Mouse (Mus musculus): ENCODE results near the gene Hist1h2bp.
"Not testable (repeated sequence)": the region's sequence is repeated elsewhere in the genome, so short reads cannot be mapped to it uniquely, and the experiment has no call there.

Gene Hist1h2bp

GRCm38 (mm10) chr13:21783255-21783617, 4.0 kb upstream of the Hist1h2bp start, which contains the start of gene Hist1h3i:
Hist1h3i (minus strand) TSS chr13:21783370.
- intact Hi-C loops (cut with DNase I) = no loop called here

GRCm38 (mm10) chr13:21783734-21784161, 3.5 kb upstream of the Hist1h2bp start:
- intact Hi-C loops (cut with DNase I) = no loop called here

- intact Hi-C loops (cut with DNase I) = no loop called here
Observed at GRCm38 (mm10) chr13:21784311-21784710, 3.0 kb upstream of the Hist1h2bp start.

- intact Hi-C loops (cut with DNase I) = no loop called here
Observed at GRCm38 (mm10) chr13:21786189-21786898, 917 bp upstream of the Hist1h2bp start.

GRCm38 (mm10) chr13:21787760-21788593, 716 bp downstream of the Hist1h2bp start:
- intact Hi-C loops (cut with DNase I) = no loop called here

- intact Hi-C loops (cut with DNase I) = no loop called here
Observed at GRCm38 (mm10) chr13:21789925-21790324, 2.7 kb downstream of the Hist1h2bp start.

GRCm38 (mm10) chr13:21790601-21791283, 3.5 kb downstream of the Hist1h2bp start:
- intact Hi-C loops (cut with DNase I) = no loop called here

- intact Hi-C loops (cut with DNase I) = no loop called here
Observed at GRCm38 (mm10) chr13:21795584-21795983, 8.3 kb downstream of the Hist1h2bp start.

- intact Hi-C loops (cut with DNase I) = not testable (repeated sequence)
Observed at GRCm38 (mm10) chr13:21797163-21797562, 9.9 kb downstream of the Hist1h2bp start.

- intact Hi-C loops (cut with DNase I) = not testable (repeated sequence)
Observed at GRCm38 (mm10) chr13:21803058-21803457, 15.8 kb downstream of the Hist1h2bp start.

- intact Hi-C loops (cut with DNase I) = not testable (repeated sequence)
Observed at GRCm38 (mm10) chr13:21810073-21810472, 22.8 kb downstream of the Hist1h2bp start, which contains the start of the genes Hist1h2bq and Hist1h2ao. Hist1h2bq (minus strand) TSS chr13:21810197. Hist1h2ao (plus strand) TSS chr13:21810465.

GRCm38 (mm10) chr13:21811074-21811473, 23.8 kb downstream of the Hist1h2bp start:
- intact Hi-C loops (cut with DNase I) = not testable (repeated sequence)

- intact Hi-C loops (cut with DNase I) = not testable (repeated sequence)
Observed at GRCm38 (mm10) chr13:21811539-21811938, 24.3 kb downstream of the Hist1h2bp start, which contains the start of gene Hist1h4m. Hist1h4m (plus strand) TSS chr13:21811746.

GRCm38 (mm10) chr13:21812092-21812491, 24.8 kb downstream of the Hist1h2bp start:
- intact Hi-C loops (cut with DNase I) = not testable (repeated sequence)

GRCm38 (mm10) chr13:21820082-21820890, 33.0 kb downstream of the Hist1h2bp start:
- intact Hi-C loops (cut with DNase I) = not testable (repeated sequence)

- intact Hi-C loops (cut with DNase I) = no loop called here
Observed at GRCm38 (mm10) chr13:21828511-21828910, 41.2 kb downstream of the Hist1h2bp start.

GRCm38 (mm10) chr13:21830344-21830743, 43.1 kb downstream of the Hist1h2bp start:
- intact Hi-C loops (cut with DNase I) = no loop called here

- intact Hi-C loops (cut with DNase I) = not testable (repeated sequence)
Observed at GRCm38 (mm10) chr13:21831418-21832394, 44.4 kb downstream of the Hist1h2bp start, which contains the start of gene Hist1h4n. Hist1h4n (minus strand) TSS chr13:21832196.

- intact Hi-C loops (cut with DNase I) = not testable (repeated sequence)
Observed at GRCm38 (mm10) chr13:21833461-21833860, 46.2 kb downstream of the Hist1h2bp start, which contains the start of the genes Hist1h2ap and Hist1h2br. Hist1h2ap (minus strand) TSS chr13:21833507. Hist1h2br (plus strand) TSS chr13:21833743.
